Mouse (Mus musculus): ENCODE data around the gene Cpt1c.
A peak's percentile ranks its signal among the peaks of the same experiment; 100 is the strongest.

Cpt1c gene

GRCm38 (mm10) chr7:44962831-44963230, 11.8 kb downstream of the Cpt1c start:
- no peak for DNase-seq (ENCODE audit: low spot score)

- no peak for DNase-seq (ENCODE audit: low spot score)
These were observed 12.3 kb downstream of the Cpt1c start for GRCm38 (mm10) chr7:44962337-44962736.

GRCm38 (mm10) chr7:44960512-44960910, 14.1 kb downstream of the Cpt1c start:
- no peak for DNase-seq (ENCODE audit: low spot score)

GRCm38 (mm10) chr7:44959874-44960511, 14.7 kb downstream of the Cpt1c start:
- DNase-seq (ENCODE audit: low spot score): no peak

- DNase-seq (ENCODE audit: low spot score): no peak
These were observed 15.4 kb downstream of the Cpt1c start for GRCm38 (mm10) chr7:44959281-44959680.

- DNase-seq (ENCODE audit: low spot score): peak; percentile 50
These were observed 16.4 kb downstream of the Cpt1c start for GRCm38 (mm10) chr7:44958208-44958607.

GRCm38 (mm10) chr7:44957183-44957835, 17.3 kb downstream of the Cpt1c start:
- DNase-seq (ENCODE audit: low spot score): peak; percentile 65

GRCm38 (mm10) chr7:44956266-44956665, 18.4 kb downstream of the Cpt1c start:
- no peak for DNase-seq (ENCODE audit: low spot score)

GRCm38 (mm10) chr7:44955628-44956027, 19.0 kb downstream of the Cpt1c start:
- no peak for DNase-seq (ENCODE audit: low spot score)

- no peak for DNase-seq (ENCODE audit: low spot score)
These were observed 20.4 kb downstream of the Cpt1c start for GRCm38 (mm10) chr7:44954091-44954885.

GRCm38 (mm10) chr7:44953561-44953960, 21.1 kb downstream of the Cpt1c start:
- no peak for DNase-seq (ENCODE audit: low spot score)

GRCm38 (mm10) chr7:44952611-44953306, 21.9 kb downstream of the Cpt1c start:
- peak; percentile 97 for DNase-seq (ENCODE audit: low spot score)

- peak; percentile 86 for DNase-seq (ENCODE audit: low spot score)
These were observed 22.7 kb downstream of the Cpt1c start for GRCm38 (mm10) chr7:44951960-44952359.

GRCm38 (mm10) chr7:44949922-44950321, 24.7 kb downstream of the Cpt1c start:
- no peak for DNase-seq (ENCODE audit: low spot score)

- no peak for DNase-seq (ENCODE audit: low spot score)
These were observed 31.7 kb downstream of the Cpt1c start, which contains the start of gene Tsks for GRCm38 (mm10) chr7:44942904-44943303. Gene Tsks (plus strand): TSS chr7:44943204.

GRCm38 (mm10) chr7:44938680-44939079, 36.0 kb downstream of the Cpt1c start:
- DNase-seq (ENCODE audit: low spot score): no peak

GRCm38 (mm10) chr7:44929204-44930151, 45.2 kb downstream of the Cpt1c start, which contains the start of gene Ap2a1:
Gene Ap2a1 (minus strand): TSS chr7:44929496.
- DNase-seq (ENCODE audit: low spot score): peak; percentile 100

- DNase-seq (ENCODE audit: low spot score): no peak
These were observed 46.1 kb downstream of the Cpt1c start for GRCm38 (mm10) chr7:44928570-44928969.

GRCm38 (mm10) chr7:44925468-44925867, 49.2 kb downstream of the Cpt1c start:
- DNase-seq (ENCODE audit: low spot score): no peak

- no peak for DNase-seq (ENCODE audit: low spot score)
These were observed 52.1 kb downstream of the Cpt1c start for GRCm38 (mm10) chr7:44922530-44922929.

GRCm38 (mm10) chr7:44919127-44919526, 55.5 kb downstream of the Cpt1c start:
- DNase-seq (ENCODE audit: low spot score): no peak
